Mouse (Mus musculus) embryonic fibroblast, embryonic 13.5 days (primary cell): ENCODE measurements around the gene Gm49322. TPM values are rescaled to one million over a fixed set of nuclear protein-coding genes. Genes with fewer than 3 reads are reported as not detected.
A peak's percentile ranks its signal among the peaks of the same experiment; 100 is the strongest.
"Not testable (repeated sequence)": the region's sequence is repeated elsewhere in the genome, so short reads cannot be mapped to it uniquely, and the experiment has no call there.

ENCODE experiments used
- H3K27ac ChIP-seq: 2 replicates; pipeline ENCODE4 v1.5.1; 2012; ENCODE audit warnings: low read length, control low read depth, inconsistent platforms; ENCODE audit not compliant: insufficient read depth
- H3K4me1 ChIP-seq: 2 replicates; pipeline ENCODE4 v1.6.1; 2011; ENCODE audit warnings: low read length; ENCODE audit not compliant: control insufficient read depth, insufficient read depth
- H3K4me3 ChIP-seq: 2 replicates; pipeline ENCODE4 v1.5.1; 2011; ENCODE audit warnings: mild to moderate bottlenecking, control low read depth, low read length; ENCODE audit not compliant: insufficient read depth
- CTCF ChIP-seq: IDR thresholded peaks from 2 replicates; pipeline ENCODE4 v1.5.1; 2011; ENCODE audit warnings: mild to moderate bottlenecking, control low read depth, low read length, moderate library complexity, borderline replicate concordance; ENCODE audit not compliant: insufficient read depth
- POLR2A ChIP-seq: IDR thresholded peaks from 2 replicates; pipeline ENCODE4 v1.6.1; 2011; ENCODE audit warnings: low read depth, mild to moderate bottlenecking, control low read depth, low read length, moderate library complexity
- polyA plus RNA-seq: library from polyadenylated mRNA; stranded (reverse); fragments of >200 nt; gene quantifications from 2 replicates; pipeline ENCODE4 v1.2.4, GENCODE M21; 2011; ENCODE audit warnings: low read depth; ENCODE audit not compliant: missing spikeins, insufficient read length

The Gm49322 gene
- 0.63 and 0.91 TPM in 2 replicates for polyA plus RNA-seq

- not testable (repeated sequence) for H3K4me1 ChIP-seq, H3K4me3 ChIP-seq, H3K27ac ChIP-seq
Observed at GRCm38 (mm10) chr10:80605721-80606120, at the start of gene Gm49322. Gm49322 (plus strand) TSS chr10:80606021.

- TF ChIP-seq CTCF (peak; percentile 41; the same call in 1 of the 2 replicates), POLR2A (no peak)
- Histone ChIP-seq H3K4me1 (0 out of 2 replicates have a peak, but pooled peaks cover 5% of the 10 kb centered on the region), H3K27ac (no peak overlapping the region), H3K4me3 (no peak overlapping the region)
Observed at GRCm38 (mm10) chr10:80557346-80557965, 48.4 kb upstream of the Gm49322 start.

GRCm38 (mm10) chr10:80559431-80559830 lies 46.4 kb upstream of the Gm49322 start:
- TF ChIP-seq POLR2A (no peak), CTCF (no peak)
- 0 out of 2 replicates have a peak, but pooled peaks cover 5% of the 10 kb centered on the region for H3K4me1 ChIP-seq
- no peak overlapping the region for H3K4me3 ChIP-seq
- H3K27ac ChIP-seq = no peak overlapping the region

GRCm38 (mm10) chr10:80560621-80561020 lies 45.2 kb upstream of the Gm49322 start:
- Histone ChIP-seq H3K4me3 (peak overlapping the region; percentile 77), H3K27ac (no peak overlapping the region), H3K4me1 (0 out of 2 replicates have a peak, but pooled peaks cover 5% of the 10 kb centered on the region)
- no peak for TF ChIP-seq POLR2A
- no peak for TF ChIP-seq CTCF

- 0 out of 2 replicates have a peak, but pooled peaks cover 5% of the 10 kb centered on the region for H3K4me1 ChIP-seq
- TF ChIP-seq POLR2A = peak; percentile 35; the same call in 1 of the 2 replicates
- 0 out of 2 replicates have a peak, but pooled peaks have one; percentile 44 for TF ChIP-seq CTCF
- H3K4me3 ChIP-seq = peak within 1 kb of the TSS; percentile 77
- H3K27ac ChIP-seq = peak within 1 kb of the TSS; percentile 99
Observed at GRCm38 (mm10) chr10:80561116-80561944, 44.5 kb upstream of the Gm49322 start, which contains the start of gene Rexo1. Rexo1 (minus strand) TSS chr10:80561560.

- TF ChIP-seq POLR2A (no peak), CTCF (peak; percentile 98)
- H3K27ac ChIP-seq = no peak overlapping the region
- H3K4me3 ChIP-seq = no peak overlapping the region
- H3K4me1 ChIP-seq = no peaks in the 10 kb centered on the region
Observed at GRCm38 (mm10) chr10:80566375-80567092, 39.3 kb upstream of the Gm49322 start.

GRCm38 (mm10) chr10:80568876-80569275 lies 36.9 kb upstream of the Gm49322 start:
- no peak overlapping the region for H3K27ac ChIP-seq
- TF ChIP-seq POLR2A (no peak), CTCF (no peak)
- H3K4me3 ChIP-seq = no peak overlapping the region
- H3K4me1 ChIP-seq = no peaks in the 10 kb centered on the region

GRCm38 (mm10) chr10:80569664-80570066 lies 36.2 kb upstream of the Gm49322 start:
- H3K4me3 ChIP-seq = no peak overlapping the region
- TF ChIP-seq CTCF (no peak), POLR2A (no peak)
- no peaks in the 10 kb centered on the region for H3K4me1 ChIP-seq
- no peak overlapping the region for H3K27ac ChIP-seq

GRCm38 (mm10) chr10:80570419-80570818 lies 35.4 kb upstream of the Gm49322 start:
- H3K4me3 ChIP-seq = no peak overlapping the region
- TF ChIP-seq CTCF = no peak
- no peak overlapping the region for H3K27ac ChIP-seq
- no peaks in the 10 kb centered on the region for H3K4me1 ChIP-seq
